Mouse (Mus musculus): ENCODE data around the gene Pcp4l1.
A peak's percentile ranks its signal among the peaks of the same experiment; 100 is the strongest.
"Not testable (repeated sequence)": the region's sequence is repeated elsewhere in the genome, so short reads cannot be mapped to it uniquely, and the experiment has no call there.

Gene Pcp4l1

GRCm38 (mm10) chr1:171195887-171196397 is at the start of gene Pcp4l1:
Gene Pcp4l1 (minus strand): TSS chr1:171196268.
- DNase-seq: peak; percentile 99

GRCm38 (mm10) chr1:171245353-171245752 is 49.3 kb upstream of the Pcp4l1 start:
- no peak for DNase-seq

GRCm38 (mm10) chr1:171241952-171242351 is 45.9 kb upstream of the Pcp4l1 start:
- DNase-seq: not testable (repeated sequence)

- DNase-seq: no peak
These were observed 44.8 kb upstream of the Pcp4l1 start for GRCm38 (mm10) chr1:171240911-171241310.

GRCm38 (mm10) chr1:171239992-171240744 is 44.1 kb upstream of the Pcp4l1 start:
- DNase-seq: peak; percentile 97

- peak; percentile 91 for DNase-seq
These were observed 42.4 kb upstream of the Pcp4l1 start for GRCm38 (mm10) chr1:171238463-171238862.

- DNase-seq: no peak
These were observed 41.4 kb upstream of the Pcp4l1 start for GRCm38 (mm10) chr1:171237438-171237837.

- DNase-seq: peak; percentile 93
These were observed 39.7 kb upstream of the Pcp4l1 start for GRCm38 (mm10) chr1:171235791-171236190.

GRCm38 (mm10) chr1:171234538-171234937 is 38.5 kb upstream of the Pcp4l1 start:
- DNase-seq: no peak

- peak; percentile 97 for DNase-seq
These were observed 38.1 kb upstream of the Pcp4l1 start, which contains the start of gene Fcer1g for GRCm38 (mm10) chr1:171234126-171234525. Gene Fcer1g (minus strand): TSS chr1:171234365.

- no peak for DNase-seq
These were observed 37.0 kb upstream of the Pcp4l1 start for GRCm38 (mm10) chr1:171232800-171233730.

GRCm38 (mm10) chr1:171232348-171232747 is 36.3 kb upstream of the Pcp4l1 start:
- peak; percentile 87 for DNase-seq

- peak; percentile 82 for DNase-seq
These were observed 35.8 kb upstream of the Pcp4l1 start for GRCm38 (mm10) chr1:171231844-171232243.

- peak; percentile 77 for DNase-seq
These were observed 34.1 kb upstream of the Pcp4l1 start for GRCm38 (mm10) chr1:171230215-171230614.

GRCm38 (mm10) chr1:171229750-171230149 is 33.7 kb upstream of the Pcp4l1 start:
- peak; percentile 74 for DNase-seq

GRCm38 (mm10) chr1:171227879-171228278 is 31.8 kb upstream of the Pcp4l1 start:
- peak; percentile 67 for DNase-seq

GRCm38 (mm10) chr1:171226780-171227179 is 30.7 kb upstream of the Pcp4l1 start:
- DNase-seq: peak; percentile 70

GRCm38 (mm10) chr1:171224857-171225256 is 28.8 kb upstream of the Pcp4l1 start, which contains the start of gene Apoa2:
Gene Apoa2 (plus strand): TSS chr1:171225054.
- DNase-seq: peak; percentile 85

GRCm38 (mm10) chr1:171223796-171224195 is 27.7 kb upstream of the Pcp4l1 start:
- peak; percentile 90 for DNase-seq

- DNase-seq: no peak
These were observed 27.1 kb upstream of the Pcp4l1 start for GRCm38 (mm10) chr1:171223168-171223567.

- peak; percentile 100 for DNase-seq
These were observed 26.4 kb upstream of the Pcp4l1 start, which contains the start of gene Tomm40l for GRCm38 (mm10) chr1:171222238-171223155. Gene Tomm40l (minus strand): TSS chr1:171222514.

Measured in heart, adult 11 months (tissue).